Mouse (Mus musculus): Measurements from ENCODE around the gene AC124108.1. TPM values are rescaled to one million over a fixed set of nuclear protein-coding genes. Genes with fewer than 3 reads are reported as not detected.

The AC124108.1 gene
- polyA plus RNA-seq, 1 experiment from 2014 or later, result not detected

DNA sequence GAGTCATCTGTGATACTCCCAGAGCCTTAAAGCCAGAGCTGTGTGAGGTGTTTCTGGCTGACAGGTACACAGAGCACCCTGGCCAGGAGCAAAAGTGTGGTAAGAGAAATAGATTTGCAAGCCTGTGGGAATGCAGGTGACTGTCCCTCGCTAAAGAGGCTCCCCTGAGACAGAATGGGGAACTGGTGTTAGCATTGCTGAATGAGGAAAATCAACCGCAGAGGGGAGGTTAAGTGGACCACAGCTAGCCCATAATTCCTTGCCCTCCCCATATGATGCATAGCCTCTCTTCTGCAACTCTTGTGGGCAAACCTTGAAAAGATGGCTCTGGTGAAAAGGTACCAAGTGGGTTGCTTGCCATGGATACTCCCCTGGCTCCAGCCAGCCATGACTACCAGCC, 41.8 kb upstream of the AC124108.1 start:
- no peak overlapping the region for H3K4me3 ChIP-seq (ENCODE audit: control insufficient read depth in 1 of 2, insufficient read depth in 1 of 2, low read depth in 1 of 2, low read length in 2 of 2)
- H3K4me2 ChIP-seq (ENCODE audit: low read length), result no peak overlapping the region
- H3K27me3 ChIP-seq (ENCODE audit: control insufficient read depth, insufficient read depth, low read length), result no peaks in the 10 kb centered on the region
- no peak for ATAC-seq (ENCODE audit: insufficient number of reproducible peaks, insufficient read depth, low FRiP score, low read depth)
- H3K9ac ChIP-seq (ENCODE audit: low read length), result no peak overlapping the region
- 78% methylated on average over 2 of the region's 2 CpGs for WGBS
- H3K9me3 ChIP-seq (ENCODE audit: control insufficient read depth, low read length), result no peaks in the 10 kb centered on the region
- H3K4me1 ChIP-seq (ENCODE audit: control insufficient read depth in 2 of 2, insufficient read depth in 2 of 2, low read length in 2 of 2), result peaks cover 29 to 37% of the 10 kb centered on the region in 2 experiments
- H3K36me3 ChIP-seq (ENCODE audit: control insufficient read depth, insufficient read depth, low read length), result no peaks in the 10 kb centered on the region
- no peak overlapping the region for H3K27ac ChIP-seq (replicated peaks in 1 of 2; ENCODE audit: control insufficient read depth in 1 of 2, insufficient read depth in 1 of 2, low read depth in 2 of 2, low read length in 2 of 2)

DNA sequence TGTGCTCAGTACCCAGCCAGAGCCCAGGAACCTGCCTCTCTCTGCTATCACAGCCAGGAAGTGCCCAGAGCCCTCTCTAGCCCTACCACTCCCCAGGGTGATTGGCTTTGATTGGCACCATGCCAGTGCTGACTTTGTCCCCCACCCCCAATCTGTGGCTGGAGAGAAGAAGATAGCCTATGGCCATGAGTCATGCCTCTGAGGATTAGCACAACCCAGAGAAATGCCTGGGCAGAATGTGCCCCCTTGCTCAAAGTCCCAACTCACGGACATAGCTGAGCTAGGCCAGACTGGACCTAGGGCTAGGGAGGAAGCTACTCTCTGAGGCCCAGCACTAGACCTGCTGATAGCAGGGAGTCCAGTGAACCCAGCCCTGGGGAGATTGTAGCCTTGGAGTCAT, 41.1 kb upstream of the AC124108.1 start:
- peak; percentile 51 for ATAC-seq (ENCODE audit: insufficient number of reproducible peaks, insufficient read depth, low FRiP score, low read depth)

DNA sequence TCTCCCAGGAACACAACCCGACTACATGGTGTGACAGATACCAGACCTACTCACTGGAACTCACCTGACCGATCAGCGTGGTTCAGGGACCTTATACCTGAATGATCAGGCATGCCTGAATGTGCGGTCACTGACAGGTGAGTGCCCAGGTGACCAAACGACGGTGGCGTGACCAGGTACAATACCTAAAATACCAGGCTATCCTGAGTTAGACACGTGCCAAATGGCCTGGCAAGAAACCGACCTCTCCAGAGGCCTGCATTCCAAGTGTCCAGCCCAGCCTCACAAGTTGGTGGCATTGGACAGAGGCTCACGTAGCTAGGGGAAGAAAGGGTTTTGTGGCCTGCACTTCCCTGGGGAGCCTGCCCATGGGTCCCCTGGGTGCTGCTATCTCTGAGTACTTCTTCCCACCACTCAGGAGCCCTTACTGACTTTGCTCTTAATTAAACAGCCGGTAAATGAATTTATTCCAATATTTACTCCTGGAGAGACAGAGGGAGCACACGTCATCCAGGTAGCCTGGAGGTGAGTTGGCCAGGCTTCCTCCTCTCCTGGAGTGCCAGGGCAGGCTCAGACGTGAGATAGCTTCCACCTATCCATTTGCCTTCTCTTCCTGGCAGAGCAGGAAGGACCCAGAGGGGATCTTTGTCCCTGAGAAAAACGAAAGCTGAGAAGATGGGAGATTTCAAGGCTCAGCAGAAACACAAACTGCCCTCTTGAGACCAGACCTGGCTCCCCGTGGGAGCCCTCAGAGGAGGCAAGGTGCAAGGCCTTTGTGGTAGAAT, 40.2 kb upstream of the AC124108.1 start:
- no peak overlapping the region for H3K27ac ChIP-seq (replicated peaks in 1 of 2; ENCODE audit: control insufficient read depth in 1 of 2, insufficient read depth in 1 of 2, low read depth in 2 of 2, low read length in 2 of 2)
- H3K4me1 ChIP-seq (ENCODE audit: control insufficient read depth in 2 of 2, insufficient read depth in 2 of 2, low read length in 2 of 2), result peaks cover 29 to 37% of the 10 kb centered on the region in 2 experiments
- ATAC-seq (ENCODE audit: insufficient number of reproducible peaks, insufficient read depth, low FRiP score, low read depth), result no peak
- 0 out of 2 replicates have a peak overlapping the region, but pooled peaks have one; percentile 13 for H3K9ac ChIP-seq (ENCODE audit: low read length)
- H3K27me3 ChIP-seq (ENCODE audit: control insufficient read depth, insufficient read depth, low read length), result no peaks in the 10 kb centered on the region
- no peak overlapping the region for H3K4me3 ChIP-seq (ENCODE audit: control insufficient read depth in 1 of 2, insufficient read depth in 1 of 2, low read depth in 1 of 2, low read length in 2 of 2)
- H3K36me3 ChIP-seq (ENCODE audit: control insufficient read depth, insufficient read depth, low read length), result no peaks in the 10 kb centered on the region
- H3K9me3 ChIP-seq (ENCODE audit: control insufficient read depth, low read length), result no peaks in the 10 kb centered on the region
- no peak overlapping the region for H3K4me2 ChIP-seq (ENCODE audit: low read length)
- WGBS, result 66% methylated on average over 15 of the region's 15 CpGs

More for the DNA sequence above, 41.1 kb upstream of the AC124108.1 start:
- Histone ChIP-seq H3K4me3 (ENCODE audit: control insufficient read depth in 1 of 2, insufficient read depth in 1 of 2, low read depth in 1 of 2, low read length in 2 of 2) (no peak overlapping the region), H3K9me3 (ENCODE audit: control insufficient read depth, low read length) (no peaks in the 10 kb centered on the region), H3K36me3 (ENCODE audit: control insufficient read depth, insufficient read depth, low read length) (no peaks in the 10 kb centered on the region), H3K27me3 (ENCODE audit: control insufficient read depth, insufficient read depth, low read length) (no peaks in the 10 kb centered on the region), H3K27ac (replicated peaks in 1 of 2; ENCODE audit: control insufficient read depth in 1 of 2, insufficient read depth in 1 of 2, low read depth in 2 of 2, low read length in 2 of 2) (peak overlapping the region; percentile 9 to 33; a peak in 1 of 4 replicates), H3K4me1 (ENCODE audit: control insufficient read depth in 2 of 2, insufficient read depth in 2 of 2, low read length in 2 of 2) (peaks cover 29 to 37% of the 10 kb centered on the region in 2 experiments), H3K9ac (ENCODE audit: low read length) (peak overlapping the region; percentile 51; the same call in 1 of the 2 replicates), H3K4me2 (ENCODE audit: low read length) (no peak overlapping the region)
- 9% methylated on average over 1 of the region's 1 CpGs for WGBS

DNA sequence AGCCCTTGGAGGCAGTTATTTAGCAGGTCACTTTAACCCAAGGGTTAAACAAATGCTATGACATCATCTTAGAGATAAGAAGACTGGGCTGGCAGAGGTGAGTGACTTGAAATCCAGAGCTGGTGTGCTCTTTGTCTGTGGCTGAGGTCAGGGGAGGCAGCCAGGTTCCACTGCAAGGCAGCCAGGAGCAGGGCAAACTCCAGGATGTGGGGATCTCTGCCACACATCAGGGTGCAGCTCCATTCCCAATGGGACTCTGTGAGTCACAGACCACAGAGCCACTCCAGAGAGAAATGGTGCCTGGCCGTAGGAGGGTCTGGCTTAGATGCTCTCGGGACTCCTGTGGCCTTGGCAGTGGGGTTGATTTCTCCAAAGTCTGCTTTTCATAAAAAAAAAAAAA, 39.3 kb upstream of the AC124108.1 start:
- H3K36me3 ChIP-seq (ENCODE audit: control insufficient read depth, insufficient read depth, low read length), result no peaks in the 10 kb centered on the region
- H3K27ac ChIP-seq (replicated peaks in 1 of 2; ENCODE audit: control insufficient read depth in 1 of 2, insufficient read depth in 1 of 2, low read depth in 2 of 2, low read length in 2 of 2), result 0 out of 4 replicates have a peak overlapping the region, but pooled peaks of 1 of the 2 experiments have one; percentile 3
- H3K27me3 ChIP-seq (ENCODE audit: control insufficient read depth, insufficient read depth, low read length), result no peaks in the 10 kb centered on the region
- H3K4me2 ChIP-seq (ENCODE audit: low read length), result 0 out of 2 replicates have a peak overlapping the region, but pooled peaks have one; percentile 3
- H3K4me1 ChIP-seq (ENCODE audit: control insufficient read depth in 2 of 2, insufficient read depth in 2 of 2, low read length in 2 of 2), result peaks cover 29 to 37% of the 10 kb centered on the region in 2 experiments
- no peaks in the 10 kb centered on the region for H3K9me3 ChIP-seq (ENCODE audit: control insufficient read depth, low read length)
- H3K9ac ChIP-seq (ENCODE audit: low read length), result peak overlapping the region; percentile 38; the same call in 1 of the 2 replicates
- no peak for ATAC-seq (ENCODE audit: insufficient number of reproducible peaks, insufficient read depth, low FRiP score, low read depth)
- H3K4me3 ChIP-seq (ENCODE audit: control insufficient read depth in 1 of 2, insufficient read depth in 1 of 2, low read depth in 1 of 2, low read length in 2 of 2), result no peak overlapping the region
- 36% methylated on average over 2 of the region's 2 CpGs for WGBS

DNA sequence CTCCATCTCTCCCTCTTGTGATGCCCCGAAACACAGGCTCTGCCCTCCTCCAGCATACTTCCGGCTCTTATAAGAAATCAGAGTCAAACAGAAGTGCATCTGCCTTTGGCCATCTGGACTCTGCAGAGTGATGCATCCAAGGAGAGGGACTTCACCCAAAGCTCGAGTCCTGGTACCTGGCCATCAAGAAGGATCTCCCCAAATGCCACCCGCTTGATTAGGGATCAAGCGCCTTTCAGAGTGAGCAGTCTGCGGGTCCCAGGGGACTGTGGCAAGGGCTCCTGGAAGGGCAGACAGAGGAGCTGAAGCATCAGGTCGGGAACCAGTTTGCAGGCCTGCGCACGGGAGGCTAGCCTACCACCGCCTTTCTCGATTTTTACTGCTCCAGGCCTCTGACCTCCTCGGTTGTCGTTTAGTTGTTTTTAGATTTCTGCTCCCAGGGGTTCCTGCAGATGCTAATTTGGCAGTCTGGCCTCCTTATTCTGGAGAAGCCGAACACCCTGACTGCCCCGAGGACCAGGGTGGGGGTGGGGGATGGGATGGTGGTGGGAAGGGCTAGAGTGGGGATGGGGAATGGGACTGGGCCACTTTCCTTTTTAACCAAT, 38.1 kb upstream of the AC124108.1 start:
- Histone ChIP-seq H3K36me3 (ENCODE audit: control insufficient read depth, insufficient read depth, low read length) (no peaks in the 10 kb centered on the region), H3K9me3 (ENCODE audit: control insufficient read depth, low read length) (no peaks in the 10 kb centered on the region), H3K4me1 (ENCODE audit: control insufficient read depth in 2 of 2, insufficient read depth in 2 of 2, low read length in 2 of 2) (peaks cover 29 to 40% of the 10 kb centered on the region in 2 experiments), H3K4me2 (ENCODE audit: low read length) (no peak overlapping the region), H3K9ac (ENCODE audit: low read length) (no peak overlapping the region), H3K4me3 (ENCODE audit: control insufficient read depth in 1 of 2, insufficient read depth in 1 of 2, low read depth in 1 of 2, low read length in 2 of 2) (no peak overlapping the region), H3K27ac (replicated peaks in 1 of 2; ENCODE audit: control insufficient read depth in 1 of 2, insufficient read depth in 1 of 2, low read depth in 2 of 2, low read length in 2 of 2) (no peak overlapping the region), H3K27me3 (ENCODE audit: control insufficient read depth, insufficient read depth, low read length) (peaks cover 8% of the 10 kb centered on the region)
- 56% methylated on average over 15 of the region's 15 CpGs for WGBS
- no peak for ATAC-seq (ENCODE audit: insufficient number of reproducible peaks, insufficient read depth, low FRiP score, low read depth)

DNA sequence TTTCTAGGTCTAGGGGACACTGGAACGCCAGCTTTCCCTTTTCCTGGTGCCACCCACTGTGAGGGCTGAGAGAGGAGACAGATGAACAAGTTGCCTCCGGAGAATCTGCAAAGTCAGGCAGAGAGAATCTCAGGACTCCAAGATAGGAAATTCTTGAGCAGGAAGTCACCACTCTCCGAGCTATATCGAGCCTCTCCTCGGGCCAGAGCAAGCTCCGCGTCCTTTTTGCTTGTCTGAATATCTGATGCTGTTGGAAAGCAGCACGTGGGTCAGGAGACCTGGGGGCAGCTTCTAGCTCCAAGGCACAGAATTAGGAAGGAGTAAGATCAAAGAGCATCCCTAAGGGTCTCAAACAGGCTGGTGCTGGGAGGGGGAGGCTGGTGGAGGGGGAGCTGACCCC, 37.6 kb upstream of the AC124108.1 start:
- Histone ChIP-seq H3K27ac (replicated peaks in 1 of 2; ENCODE audit: control insufficient read depth in 1 of 2, insufficient read depth in 1 of 2, low read depth in 2 of 2, low read length in 2 of 2) (no peak overlapping the region), H3K4me3 (ENCODE audit: control insufficient read depth in 1 of 2, insufficient read depth in 1 of 2, low read depth in 1 of 2, low read length in 2 of 2) (no peak overlapping the region), H3K36me3 (ENCODE audit: control insufficient read depth, insufficient read depth, low read length) (no peaks in the 10 kb centered on the region), H3K9ac (ENCODE audit: low read length) (no peak overlapping the region), H3K27me3 (ENCODE audit: control insufficient read depth, insufficient read depth, low read length) (peaks cover 12% of the 10 kb centered on the region), H3K4me2 (ENCODE audit: low read length) (no peak overlapping the region), H3K9me3 (ENCODE audit: control insufficient read depth, low read length) (no peaks in the 10 kb centered on the region), H3K4me1 (ENCODE audit: control insufficient read depth in 2 of 2, insufficient read depth in 2 of 2, low read length in 2 of 2) (peaks cover 29 to 40% of the 10 kb centered on the region in 2 experiments)
- WGBS, result 12% methylated on average over 8 of the region's 8 CpGs
- no peak for ATAC-seq (ENCODE audit: insufficient number of reproducible peaks, insufficient read depth, low FRiP score, low read depth)

DNA sequence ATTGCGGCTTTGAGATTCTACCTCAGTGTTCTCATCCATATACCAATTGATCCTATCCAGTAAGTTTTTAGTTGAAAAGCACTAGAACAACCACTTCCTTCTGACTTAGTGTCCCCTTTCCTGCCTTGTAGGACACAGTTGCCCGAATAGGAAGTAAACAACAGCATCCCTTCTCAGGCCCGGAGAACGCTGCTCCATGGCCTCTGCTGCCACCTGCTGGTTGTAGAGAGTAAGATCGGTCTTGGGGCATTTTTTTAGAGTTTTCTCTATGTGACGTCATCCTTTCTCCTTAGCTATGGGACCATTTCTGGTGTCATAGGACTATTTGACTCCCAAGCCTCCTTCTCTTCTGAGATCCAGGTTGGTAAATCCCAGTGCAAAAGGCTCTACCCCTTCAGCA, 35.5 kb upstream of the AC124108.1 start:
- ATAC-seq (ENCODE audit: insufficient number of reproducible peaks, insufficient read depth, low FRiP score, low read depth), result no peak
- 13% methylated on average over 6 of the region's 6 CpGs for WGBS

More for the DNA sequence above, 35.5 kb upstream of the AC124108.1 start:
- H3K9me3 ChIP-seq (ENCODE audit: control insufficient read depth, low read length), result no peaks in the 10 kb centered on the region
- no peak overlapping the region for H3K9ac ChIP-seq (ENCODE audit: low read length)
- H3K4me2 ChIP-seq (ENCODE audit: low read length), result no peak overlapping the region
- H3K36me3 ChIP-seq (ENCODE audit: control insufficient read depth, insufficient read depth, low read length), result no peaks in the 10 kb centered on the region
- H3K27me3 ChIP-seq (ENCODE audit: control insufficient read depth, insufficient read depth, low read length), result peaks cover 28% of the 10 kb centered on the region
- H3K4me3 ChIP-seq (ENCODE audit: control insufficient read depth in 1 of 2, insufficient read depth in 1 of 2, low read depth in 1 of 2, low read length in 2 of 2), result no peak overlapping the region
- peaks cover 18 to 27% of the 10 kb centered on the region in 2 experiments for H3K4me1 ChIP-seq (ENCODE audit: control insufficient read depth in 2 of 2, insufficient read depth in 2 of 2, low read length in 2 of 2)
- H3K27ac ChIP-seq (replicated peaks in 1 of 2; ENCODE audit: control insufficient read depth in 1 of 2, insufficient read depth in 1 of 2, low read depth in 2 of 2, low read length in 2 of 2), result no peak overlapping the region
